Mouse (Mus musculus): ENCODE measurements around the gene Snrpd3.
"Not testable (repeated sequence)": the region's sequence is repeated elsewhere in the genome, so short reads cannot be mapped to it uniquely, and the experiment has no call there.

Gene Snrpd3

DNA sequence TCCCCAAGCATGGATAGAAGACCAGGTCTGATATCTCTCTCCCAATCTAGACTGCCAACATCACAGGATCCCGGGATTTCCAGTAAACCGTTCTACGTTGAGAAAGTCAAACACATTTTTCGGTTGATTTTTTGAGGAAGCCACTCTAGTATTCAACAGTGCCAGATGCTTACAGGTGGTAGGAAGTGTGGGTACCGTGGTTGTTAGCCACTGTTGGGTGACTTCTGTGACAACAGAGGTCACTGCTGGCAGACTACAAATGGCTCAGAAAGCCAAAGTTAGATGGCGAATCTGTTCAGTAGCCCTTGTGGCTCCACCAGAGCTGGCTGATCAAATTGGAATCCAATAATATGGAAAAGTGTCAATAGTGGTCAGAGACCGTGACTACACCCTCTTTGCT, 13.7 kb upstream of the Snrpd3 start:
- DNase-seq, result no peak

DNA sequence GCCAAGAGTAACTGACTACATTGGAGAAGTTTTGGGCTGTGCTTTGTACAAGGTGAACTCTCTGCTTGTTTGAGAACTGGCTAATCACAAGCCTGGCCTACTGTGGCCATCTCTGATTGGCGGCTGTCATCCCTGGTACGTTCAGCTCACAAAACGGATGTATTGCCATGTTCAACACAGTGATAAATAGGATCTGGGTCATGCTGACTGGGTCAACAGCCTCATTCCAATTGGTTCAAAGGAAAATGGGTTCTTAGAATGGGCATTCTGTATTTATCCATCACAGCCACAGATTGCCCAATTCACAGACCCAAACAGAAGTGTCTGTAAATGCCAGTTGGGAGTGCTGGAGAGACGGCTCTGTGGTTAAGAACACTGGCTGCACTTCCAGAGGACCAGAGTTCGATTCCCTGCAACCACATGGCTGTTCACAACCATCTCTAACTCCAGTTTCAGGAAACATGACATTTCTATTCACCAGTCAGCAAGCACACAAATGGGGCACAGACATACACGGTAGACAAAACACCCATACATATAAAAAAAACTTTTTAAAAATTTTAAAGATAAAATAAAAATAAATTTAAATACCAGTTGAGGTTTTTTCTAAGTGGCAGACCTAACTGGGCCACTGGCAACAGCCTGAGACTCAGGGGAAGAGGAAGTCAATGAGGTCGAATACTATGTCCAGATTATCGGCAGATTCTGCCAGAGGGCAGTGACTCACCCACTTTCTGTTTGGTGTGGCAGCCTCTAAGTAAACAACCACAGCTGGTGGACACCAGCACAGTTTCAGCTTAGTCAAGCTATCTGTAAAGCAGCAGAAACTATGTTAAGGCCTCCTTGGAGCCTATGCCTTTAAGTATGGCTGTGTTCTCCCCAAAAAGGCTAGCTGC, 12.9 kb upstream of the Snrpd3 start:
- peak; percentile 44 for DNase-seq

DNA sequence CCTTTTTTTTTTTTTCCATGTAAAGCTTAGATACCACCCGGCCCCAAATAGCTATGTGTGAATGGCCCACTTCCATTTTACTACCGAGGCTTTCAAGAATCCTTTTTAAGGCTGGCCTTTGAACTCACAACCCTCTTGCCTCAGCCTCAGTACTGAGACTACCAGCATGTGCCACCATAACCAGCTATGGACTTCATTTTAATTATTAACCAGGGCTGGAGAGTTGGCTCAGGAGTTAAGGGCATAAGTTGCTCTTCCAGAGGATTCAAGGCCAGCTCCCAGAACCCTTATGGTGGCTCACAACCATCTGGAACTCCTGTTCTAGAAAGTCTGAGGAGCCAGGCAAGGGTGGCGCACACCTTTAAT, 12.2 kb upstream of the Snrpd3 start:
- DNase-seq, result no peak

DNA sequence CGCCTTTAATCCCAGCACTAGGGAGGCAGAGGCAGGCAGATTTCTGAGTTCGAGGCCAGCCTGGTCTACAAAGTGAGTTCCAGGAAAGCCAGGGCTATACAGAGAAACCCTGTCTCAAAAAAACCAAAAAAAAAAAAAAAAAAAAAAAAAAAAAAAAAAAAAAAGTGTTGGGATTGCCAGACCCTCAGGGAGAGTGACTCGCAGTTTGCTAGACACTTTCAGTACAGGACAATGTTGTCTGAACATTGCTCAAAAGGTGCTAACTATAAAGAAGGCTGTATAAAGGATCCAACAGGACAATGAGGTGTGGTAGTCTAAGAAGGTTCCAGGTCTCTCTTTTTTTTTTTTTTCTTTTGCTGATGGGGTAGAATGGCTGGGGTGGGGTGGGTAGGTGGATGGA, 11.4 kb upstream of the Snrpd3 start:
- not testable (repeated sequence) for DNase-seq

DNA sequence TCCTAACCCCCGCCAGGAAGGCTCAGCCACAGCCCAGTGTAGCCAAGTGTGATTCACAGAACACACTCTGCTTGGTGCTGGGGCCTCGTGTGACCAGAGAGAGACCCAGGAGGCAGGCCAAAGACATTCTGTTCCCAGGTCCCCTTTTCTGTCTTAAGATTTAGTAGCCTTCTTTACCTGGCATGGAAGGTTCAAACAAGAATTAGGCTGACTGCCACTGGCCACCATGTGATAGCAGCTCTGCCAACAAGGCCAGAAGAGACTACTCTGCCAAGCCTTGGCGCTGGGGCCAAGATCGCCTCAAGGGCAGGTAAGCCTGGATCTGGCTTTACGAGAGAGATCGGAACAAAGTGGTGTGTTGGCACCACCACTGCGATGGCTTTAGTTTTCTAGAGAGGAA, 6.9 kb upstream of the Snrpd3 start:
- DNase-seq, result no peak

DNA sequence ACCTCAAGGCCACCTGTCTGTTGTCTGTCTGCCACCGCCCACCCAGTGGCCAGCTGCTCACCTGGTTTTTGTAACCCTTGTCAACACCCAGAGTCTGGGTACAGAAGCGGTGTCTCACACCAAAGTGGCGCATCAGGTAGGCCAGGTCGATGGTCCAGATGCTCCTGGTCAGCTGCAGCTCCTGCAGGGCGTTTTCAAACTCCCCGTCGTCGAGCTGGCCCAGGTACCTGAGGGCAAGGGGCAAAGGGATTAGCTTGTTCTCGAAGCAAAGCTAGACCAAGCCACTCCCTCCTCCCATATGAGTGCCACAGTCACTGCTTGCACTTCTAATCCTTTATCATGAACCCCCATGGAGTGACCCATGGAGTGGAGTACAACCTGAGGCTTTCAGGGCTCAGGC, 6.3 kb upstream of the Snrpd3 start:
- no peak for DNase-seq

DNA sequence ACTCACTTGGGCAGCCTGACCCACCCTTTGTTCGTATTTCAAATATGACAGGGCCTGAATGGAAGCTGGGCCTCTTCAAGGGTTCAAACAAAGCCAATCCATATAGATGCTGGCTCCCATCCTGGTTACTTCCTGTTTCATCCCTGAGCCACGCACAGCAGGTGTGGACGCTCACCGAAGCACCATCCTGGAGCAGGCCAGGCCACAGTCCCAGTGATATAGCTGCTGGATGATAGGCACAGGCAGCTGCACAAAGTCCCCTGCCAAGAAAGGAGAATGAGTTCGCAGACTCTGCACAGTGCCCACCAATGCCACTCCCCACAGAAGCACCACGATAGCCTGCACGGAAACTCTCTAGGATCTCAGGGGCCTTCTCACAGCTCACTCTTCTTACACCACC, 5.5 kb upstream of the Snrpd3 start:
- no peak for DNase-seq

DNA sequence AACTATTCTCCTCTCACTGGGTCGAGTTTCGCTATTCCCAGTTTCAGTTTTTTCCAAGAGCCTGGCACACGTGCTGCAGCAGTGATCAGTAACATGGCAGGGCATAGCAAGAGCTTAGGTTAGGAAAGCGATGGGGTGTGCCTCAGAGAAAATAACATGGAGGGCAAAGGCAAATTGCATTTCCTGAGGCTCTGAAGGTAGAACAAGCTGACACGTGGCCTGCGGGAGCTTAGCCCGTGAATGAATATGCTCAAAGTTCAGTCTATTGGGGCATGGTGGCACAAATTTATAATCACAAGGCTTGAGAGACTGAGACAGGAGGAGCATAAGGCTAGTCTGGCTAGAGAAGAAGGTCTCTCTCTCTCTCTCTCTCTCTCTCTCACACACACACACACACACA, 4.6 kb upstream of the Snrpd3 start:
- no peak for DNase-seq

DNA sequence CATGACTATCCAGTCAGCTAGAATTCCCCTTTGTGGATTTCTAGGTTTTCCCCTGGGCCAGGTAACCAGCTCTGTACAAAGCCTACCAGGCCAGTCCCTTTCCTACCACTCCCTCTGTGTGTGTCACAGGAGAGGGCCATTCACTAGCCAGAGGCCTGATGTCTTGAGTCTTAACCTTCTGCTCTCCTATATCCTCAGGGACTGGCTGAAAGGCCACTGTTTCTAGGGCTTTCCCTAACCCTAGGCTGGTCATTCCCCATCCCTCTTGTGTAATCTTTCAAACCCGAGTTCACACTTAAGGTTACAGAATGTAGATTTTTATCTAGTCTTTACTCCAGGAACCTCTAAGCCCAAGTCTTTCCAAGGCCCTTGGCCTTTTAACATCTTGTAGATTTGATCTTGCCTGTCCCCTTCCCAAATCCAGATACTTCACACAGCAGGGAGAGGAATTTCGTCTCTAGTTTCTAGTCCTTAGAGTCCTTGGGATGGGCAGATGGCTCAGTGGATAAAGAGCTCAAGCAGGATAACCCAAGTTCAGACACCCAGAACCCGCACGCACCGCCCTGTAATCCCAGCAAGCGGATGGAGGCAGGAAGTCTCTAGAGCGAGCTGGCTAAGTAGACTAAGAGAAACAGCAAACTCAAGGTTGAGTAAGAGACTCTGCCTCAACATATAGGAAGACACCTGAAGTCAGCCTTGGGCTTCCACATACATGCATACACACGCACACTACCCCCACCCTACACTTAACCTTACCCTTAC, 3.9 kb upstream of the Snrpd3 start:
- DNase-seq, result no peak

DNA sequence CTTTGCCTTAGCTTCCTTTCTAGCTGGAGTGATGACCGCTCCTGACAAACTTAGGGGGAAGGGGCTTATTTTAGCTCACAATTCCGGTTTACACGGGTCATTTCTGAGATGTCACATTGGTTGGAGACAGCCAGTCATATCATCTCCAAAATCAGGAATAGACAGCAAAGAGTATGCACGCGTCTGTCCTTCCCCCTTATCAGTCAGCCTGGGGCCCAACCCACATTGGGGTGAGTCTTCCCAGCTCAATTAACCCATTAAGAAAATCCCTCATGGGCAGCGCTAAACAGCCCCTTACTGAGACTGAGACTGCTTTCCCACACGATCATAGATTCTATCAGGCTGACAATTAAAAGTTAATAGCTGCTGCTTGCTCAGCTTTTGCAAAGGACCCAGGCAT, 3.0 kb upstream of the Snrpd3 start:
- DNase-seq, result peak; percentile 82

DNA sequence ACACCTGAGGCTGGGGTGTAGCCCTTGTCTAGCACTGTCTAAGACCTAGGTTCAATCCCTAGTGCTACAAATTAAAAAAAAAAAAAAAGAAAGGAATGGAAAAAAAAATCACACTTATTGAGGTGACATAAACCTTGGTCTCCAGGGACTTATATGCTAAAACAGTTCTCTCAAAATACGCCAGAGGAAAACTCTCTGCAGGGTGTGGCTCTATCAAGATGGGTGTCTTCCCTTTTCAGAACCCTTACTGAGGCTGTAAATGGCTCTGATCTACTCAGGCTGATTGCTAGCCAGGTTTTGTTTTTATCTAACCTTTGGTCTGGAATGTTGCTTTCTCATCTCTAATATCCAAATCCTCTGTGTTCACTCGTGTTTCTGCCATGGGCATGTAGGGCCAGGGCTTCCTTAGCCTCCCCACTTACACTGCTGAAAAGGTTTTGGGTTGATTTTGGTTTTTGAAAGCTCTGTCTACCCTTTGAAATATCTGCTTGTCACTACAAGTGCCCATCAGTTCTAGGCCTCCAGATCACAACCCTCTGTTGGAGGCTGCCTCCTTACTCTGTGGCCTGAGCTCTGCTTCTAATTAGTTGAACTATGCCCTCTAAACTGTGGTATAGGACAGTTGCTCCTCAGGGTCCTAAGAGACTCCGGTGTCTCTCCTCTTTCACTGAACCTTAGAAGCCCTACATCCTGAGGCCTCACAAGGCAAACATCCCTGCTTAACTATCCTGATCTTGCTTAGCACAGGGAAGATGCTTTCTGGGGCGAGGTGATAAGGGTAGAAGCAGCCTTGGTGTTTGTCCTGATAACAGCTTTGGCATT, 1.9 kb upstream of the Snrpd3 start:
- DNase-seq, result peak; percentile 78

DNA sequence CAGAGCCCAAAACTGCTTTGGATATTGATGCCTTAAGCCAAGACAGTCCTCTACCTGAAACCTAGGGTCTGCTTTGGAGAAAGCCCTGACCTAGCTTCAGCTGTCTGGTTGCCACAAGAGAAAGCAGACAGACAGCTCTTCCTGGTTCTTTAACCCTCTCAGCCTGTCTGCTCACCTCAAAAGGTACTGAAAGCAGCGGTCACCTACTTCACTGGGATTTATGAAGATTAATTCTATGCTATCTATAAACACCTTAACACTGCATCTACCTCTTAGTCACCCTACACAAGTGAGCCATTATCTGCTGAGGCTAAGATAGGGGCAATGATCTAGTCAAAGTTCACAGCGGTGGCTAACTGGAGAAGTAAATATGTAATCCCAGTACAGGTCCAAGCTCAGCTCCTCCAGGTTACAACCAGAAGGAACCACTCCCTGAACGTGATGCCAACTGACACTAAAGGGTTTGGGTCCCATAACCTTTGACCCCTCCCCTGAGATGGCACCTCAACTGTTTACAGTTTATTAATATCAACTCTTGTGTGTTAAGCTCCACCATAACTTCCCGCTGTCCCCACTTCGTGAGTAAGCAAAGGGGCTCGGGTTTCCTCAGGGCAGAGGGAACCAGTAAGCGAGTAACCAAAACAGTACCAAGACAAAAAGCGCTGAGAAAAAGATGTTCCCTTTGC, 1.2 kb upstream of the Snrpd3 start:
- DNase-seq, result peak; percentile 34

DNA sequence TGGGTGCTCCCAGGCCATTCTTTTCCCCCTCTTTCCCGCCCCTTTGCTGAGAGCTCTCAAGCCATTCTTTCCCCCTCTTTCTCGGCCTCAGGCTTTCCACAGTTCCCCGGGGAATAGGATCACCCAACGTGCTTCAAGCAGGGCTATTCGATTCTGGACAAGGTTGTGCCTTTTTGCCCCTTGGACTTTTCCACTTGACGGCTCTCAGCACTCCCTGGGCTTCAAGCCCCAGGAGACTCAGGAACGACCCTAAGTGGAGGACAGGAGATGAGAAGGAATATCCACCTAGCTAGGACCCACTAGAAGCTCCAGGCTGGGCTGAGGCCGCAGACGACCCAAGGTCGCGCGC, 653 bp upstream of the Snrpd3 start:
- DNase-seq, result no peak

DNA sequence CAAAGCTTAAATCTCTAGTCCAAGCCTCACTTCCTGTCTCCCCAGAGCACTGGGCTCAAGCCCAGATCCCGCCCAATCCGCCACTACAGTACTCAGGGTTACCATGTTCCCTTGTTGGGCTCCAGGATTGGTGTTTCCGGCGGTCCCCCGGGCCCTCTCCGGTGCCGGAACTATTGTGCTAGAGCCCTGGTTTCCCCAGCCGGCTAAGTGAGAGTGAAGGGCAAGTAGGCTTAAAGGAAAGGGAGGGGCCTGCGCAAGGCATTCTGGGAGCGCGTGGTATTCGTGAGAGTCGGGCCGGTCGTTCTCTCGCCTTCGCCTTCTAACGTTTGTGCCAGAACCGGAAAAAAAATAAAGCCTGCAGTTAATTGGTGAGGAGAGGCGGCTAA, 400 bp downstream of the Snrpd3 start, which contains the start of gene Gucd1:
Gene Gucd1 (minus strand): TSS at position 215 of the 386 bp plus-strand sequence.
- peak; percentile 94 for DNase-seq

DNA sequence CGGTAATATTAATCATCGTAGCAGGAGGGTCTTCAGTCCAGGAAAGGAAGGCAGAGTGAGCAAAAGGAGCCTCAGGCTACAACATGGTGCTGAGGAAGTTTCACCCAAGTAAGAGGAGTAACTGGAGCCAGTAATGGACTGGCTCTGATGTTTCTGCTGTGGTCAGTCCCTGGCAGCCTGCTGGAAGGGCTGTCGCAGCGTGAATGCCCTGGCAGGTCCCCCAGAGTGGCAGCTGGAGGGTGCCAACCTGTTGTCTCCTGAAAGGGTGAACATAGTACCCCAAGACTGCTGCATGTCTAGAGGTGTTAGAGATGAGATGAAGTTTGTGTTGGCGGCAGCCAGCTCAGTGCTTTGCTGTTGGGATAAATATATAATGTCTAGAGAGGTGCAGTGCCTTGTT, 3.2 kb downstream of the Snrpd3 start:
- DNase-seq, result no peak

DNA sequence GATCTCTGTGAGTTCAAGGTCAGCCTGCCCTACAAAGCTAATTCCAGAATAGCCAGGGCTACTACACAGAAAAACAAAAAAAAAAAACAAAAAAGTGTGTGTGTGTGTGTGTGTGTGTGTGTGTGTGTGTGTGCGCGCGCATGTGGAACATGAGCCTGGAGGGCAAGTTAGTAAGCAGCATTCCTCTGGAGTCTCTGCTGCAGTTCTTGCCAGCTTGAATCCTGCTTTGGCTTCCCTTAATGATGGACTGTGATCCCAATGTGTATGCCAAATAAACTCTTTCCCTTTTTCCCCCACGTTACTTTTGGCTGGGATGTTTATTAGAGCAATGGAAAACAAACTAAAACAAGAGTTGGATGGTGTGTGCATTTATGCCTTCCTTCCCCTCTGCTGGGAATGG, 4.3 kb downstream of the Snrpd3 start:
- no peak for DNase-seq

DNA sequence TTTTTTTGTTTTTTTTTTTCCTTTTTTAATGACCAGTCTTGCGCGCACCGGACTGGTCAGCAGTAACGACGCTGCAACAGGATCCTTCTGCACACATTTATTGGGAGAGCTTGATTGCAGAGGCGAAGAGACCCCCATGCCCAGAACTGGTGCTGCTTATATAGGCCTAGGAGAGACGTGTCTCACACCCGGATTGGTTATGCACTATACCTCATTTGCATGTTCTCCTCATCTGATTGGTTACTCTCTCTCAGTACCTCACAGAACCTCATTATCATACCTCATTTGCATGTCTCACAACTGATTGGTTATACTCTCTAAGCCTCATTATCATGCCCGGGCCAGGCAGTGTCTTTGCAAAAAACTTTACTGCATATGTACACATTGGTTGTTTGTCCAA, 8.1 kb downstream of the Snrpd3 start:
- not testable (repeated sequence) for DNase-seq

DNA sequence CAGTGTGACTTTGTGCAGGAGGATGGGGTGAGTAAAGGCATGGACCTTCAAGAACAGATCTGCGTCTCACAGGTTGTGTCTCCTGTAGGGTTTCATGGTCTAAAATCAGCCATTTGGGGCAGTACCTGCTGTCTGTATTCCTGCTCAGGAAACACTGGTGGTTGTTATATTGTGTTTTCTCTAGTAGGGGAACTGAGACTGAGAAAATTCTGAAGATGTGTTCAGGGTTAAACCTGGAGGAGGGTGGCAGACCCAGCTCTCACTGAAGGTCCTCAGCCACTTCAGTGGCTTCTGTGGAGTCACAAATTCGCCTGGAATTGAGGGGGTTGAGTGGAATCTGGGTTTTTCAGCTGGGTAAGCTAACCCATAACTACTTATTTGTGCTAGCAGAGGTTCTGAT, 13.0 kb downstream of the Snrpd3 start:
- DNase-seq, result no peak

DNA sequence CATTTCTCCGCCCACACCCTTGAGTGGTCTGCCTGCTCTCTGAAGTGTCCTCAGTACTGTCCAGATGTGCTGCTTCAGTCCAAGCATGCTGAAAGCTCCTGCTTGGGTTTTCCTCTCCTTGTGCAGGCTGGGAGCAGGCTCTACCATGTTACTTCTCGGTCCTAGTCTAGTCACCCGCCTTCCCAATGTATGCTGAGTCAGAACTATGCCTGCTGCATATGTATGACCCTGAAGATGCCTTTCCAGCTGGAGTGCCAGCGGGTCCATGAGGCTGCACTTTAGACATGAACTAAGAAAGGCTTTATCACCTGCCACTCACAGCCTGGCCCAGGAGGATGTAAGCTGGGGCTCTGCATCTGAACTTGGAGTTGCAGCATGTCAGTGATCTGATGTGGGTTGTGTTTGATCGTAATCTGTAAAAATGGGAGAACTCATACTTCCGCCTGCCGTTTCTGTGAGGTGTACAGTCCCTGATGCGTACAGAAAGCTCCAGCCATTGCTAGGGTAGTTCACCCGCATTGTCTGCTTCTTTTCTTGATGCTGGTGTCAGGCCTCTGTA, 14.3 kb downstream of the Snrpd3 start:
- no peak for DNase-seq

DNA sequence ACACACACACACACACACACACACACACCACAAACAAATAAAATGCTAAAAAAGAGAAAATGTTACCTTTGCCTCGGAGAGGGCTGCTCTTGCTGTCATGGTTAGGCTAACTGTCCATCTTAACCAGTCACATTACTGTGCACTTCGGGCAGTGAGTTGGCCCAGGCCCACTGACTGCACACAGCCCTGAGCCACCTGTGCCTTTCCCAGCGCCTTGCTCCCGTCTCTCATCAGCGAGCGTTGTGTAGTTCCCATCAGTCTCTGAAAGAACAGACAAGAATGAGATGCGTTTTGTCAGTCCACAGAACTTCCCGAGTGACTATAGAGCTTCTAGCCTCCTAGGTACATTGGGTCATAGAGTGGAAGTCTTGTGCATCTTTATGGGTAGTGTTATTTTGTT, 16.9 kb downstream of the Snrpd3 start:
- DNase-seq, result no peak

DNA sequence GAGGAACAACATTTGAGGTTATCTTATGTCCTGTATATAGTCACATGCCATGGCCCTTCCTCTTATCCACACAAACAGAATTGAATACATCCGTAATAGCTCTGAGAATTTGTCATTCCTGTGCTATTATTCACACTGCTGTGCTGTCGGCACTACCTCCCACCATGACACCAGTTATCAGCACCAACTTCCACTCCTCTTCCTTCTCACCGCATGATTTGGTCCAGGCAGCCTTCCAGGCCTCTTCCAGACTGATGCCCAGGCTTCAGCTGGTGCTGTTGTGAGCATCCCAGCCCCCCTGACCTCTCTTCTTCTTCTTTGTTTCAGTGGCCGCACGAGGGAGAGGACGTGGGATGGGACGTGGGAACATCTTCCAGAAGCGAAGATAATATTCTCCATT, 17.6 kb downstream of the Snrpd3 start:
- no peak for DNase-seq

DNA sequence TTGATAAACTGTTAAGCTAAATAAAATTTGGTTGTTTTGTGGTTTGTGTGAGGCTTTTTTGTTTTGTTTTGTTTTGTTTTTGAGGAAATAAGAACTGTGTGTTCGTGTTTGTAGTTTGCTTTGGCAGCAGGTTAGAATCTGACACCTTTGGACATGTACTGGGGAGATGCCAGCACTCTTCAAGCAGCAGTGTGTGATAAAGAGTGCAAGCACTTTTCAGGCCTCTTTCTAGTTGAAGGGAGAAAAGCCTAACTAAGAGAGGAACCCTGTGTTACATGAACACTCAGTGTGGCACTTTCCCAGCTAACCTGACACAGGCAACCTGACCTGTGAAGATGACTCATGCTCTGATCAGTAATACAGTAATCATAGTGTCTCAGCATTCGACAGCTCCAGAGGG, 18.1 kb downstream of the Snrpd3 start:
- DNase-seq, result no peak

DNA sequence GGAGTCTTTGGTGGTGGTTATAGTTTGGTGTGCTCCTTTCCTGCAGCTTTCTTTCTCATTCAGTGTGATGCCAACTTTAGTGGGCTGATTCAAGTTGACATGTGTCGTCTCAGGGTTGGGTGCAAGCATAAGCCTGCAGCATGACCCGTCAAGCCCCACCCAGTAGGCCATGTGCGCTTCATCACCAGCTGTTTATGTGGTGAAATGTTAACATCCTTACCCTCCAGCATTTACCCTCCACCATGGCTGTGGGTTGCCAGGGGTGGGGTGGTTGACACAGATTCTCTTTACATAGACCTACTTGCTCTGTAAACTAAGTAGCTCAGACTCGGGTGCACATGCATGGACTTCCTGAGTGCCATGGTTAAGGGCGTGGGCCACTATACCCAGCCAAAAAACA, 18.8 kb downstream of the Snrpd3 start:
- DNase-seq, result no peak

All from liver (tissue).